Mouse (Mus musculus): ENCODE results near the gene Wasl. TPM values are rescaled to one million over a fixed set of nuclear protein-coding genes. Genes with fewer than 3 reads are reported as not detected.

The Wasl gene
- total RNA-seq, 2 experiments from 2014 or later = 147 to 150 TPM

GRCm38 (mm10) chr6:24602993-24603392 lies 61.8 kb downstream of the Wasl start:
- no peak for DNase-seq

- DNase-seq = no peak
Observed at GRCm38 (mm10) chr6:24602351-24602750, 62.5 kb downstream of the Wasl start.

GRCm38 (mm10) chr6:24601668-24602067 lies 63.1 kb downstream of the Wasl start:
- no peak for DNase-seq

DNA sequence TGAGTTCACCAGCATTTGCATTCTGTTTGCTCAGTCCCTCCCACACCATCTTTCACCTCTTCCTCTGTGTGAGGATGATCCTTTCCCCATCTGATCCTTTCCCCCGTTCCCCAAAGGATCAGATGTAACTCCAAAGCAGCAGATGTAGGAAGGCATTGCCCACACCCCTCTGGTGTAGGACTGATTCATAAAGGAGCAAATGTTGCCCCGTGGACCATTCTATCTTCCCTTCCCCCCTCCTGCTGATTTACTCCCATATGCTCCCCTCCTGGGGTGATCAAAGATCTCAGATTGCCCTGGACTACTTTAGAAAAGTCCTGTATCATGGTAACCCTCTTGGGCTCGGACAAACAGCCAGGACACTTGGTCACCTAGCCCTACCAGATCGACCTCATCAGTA lies 64.1 kb downstream of the Wasl start:
- no peak for DNase-seq

- DNase-seq = no peak
Observed at GRCm38 (mm10) chr6:24600134-24600533, 64.7 kb downstream of the Wasl start.

DNA sequence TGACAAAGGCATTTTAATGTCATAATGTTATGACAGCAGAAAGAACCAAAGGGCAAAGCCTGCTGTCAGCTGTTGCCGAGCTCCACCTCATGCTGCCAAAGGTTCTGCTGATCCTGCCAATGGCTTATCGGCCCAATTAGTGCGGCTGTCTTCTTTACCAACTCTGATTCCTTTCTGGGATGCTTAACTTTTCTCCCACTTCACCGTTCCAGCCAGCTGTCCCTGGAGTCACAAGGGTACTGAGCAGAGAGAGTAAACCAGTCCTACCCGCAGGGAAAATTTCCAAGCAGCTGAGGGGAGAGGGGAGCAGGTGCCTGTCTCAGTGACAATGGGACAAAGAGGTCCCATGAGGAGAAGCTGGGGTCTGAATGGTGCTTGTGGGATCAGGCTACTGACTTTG lies 65.2 kb downstream of the Wasl start:
- DNase-seq = no peak

DNA sequence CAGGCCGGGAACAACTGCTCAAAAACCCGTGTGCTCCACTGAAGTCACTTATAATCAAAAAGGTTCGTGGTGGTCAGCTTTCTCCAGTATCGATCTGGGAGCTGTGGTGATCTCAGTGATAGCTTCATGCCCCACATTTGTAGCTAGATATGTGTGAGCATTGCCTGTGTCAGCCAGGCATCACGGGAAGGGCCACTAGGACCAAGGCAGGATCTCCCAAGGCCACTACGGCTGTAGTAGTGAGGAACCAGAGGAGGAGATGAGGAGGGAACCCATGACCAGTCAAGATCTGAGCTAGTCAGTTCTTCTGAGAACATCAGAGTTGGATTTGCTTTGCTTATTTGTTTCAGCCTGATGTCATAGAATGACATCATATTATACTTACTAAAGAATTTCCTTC lies 65.6 kb downstream of the Wasl start:
- no peak for DNase-seq

DNA sequence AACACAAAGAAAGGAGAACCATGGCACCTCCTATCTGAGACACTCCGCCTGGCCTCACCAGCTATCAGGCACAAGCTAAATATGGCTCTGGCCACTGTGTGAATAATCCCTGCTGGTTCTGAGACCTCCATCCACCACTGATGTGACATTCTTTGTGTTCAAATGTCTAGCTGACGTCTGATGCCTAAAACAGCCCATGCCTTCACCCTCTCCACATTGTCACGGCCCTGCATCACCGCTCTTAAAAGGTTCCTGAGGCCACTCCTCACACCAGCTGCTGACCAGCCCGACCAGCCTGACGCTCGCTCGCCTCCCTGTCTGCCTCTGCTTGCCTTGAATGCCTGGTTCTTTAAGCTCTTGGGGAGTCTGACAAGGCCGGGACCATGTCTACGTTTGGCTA lies 67.3 kb downstream of the Wasl start, which contains the start of gene Lmod2:
Gene Lmod2, plus strand, starts transcription at position 263 of the 400 bp plus-strand sequence.
- no peak for DNase-seq

DNA sequence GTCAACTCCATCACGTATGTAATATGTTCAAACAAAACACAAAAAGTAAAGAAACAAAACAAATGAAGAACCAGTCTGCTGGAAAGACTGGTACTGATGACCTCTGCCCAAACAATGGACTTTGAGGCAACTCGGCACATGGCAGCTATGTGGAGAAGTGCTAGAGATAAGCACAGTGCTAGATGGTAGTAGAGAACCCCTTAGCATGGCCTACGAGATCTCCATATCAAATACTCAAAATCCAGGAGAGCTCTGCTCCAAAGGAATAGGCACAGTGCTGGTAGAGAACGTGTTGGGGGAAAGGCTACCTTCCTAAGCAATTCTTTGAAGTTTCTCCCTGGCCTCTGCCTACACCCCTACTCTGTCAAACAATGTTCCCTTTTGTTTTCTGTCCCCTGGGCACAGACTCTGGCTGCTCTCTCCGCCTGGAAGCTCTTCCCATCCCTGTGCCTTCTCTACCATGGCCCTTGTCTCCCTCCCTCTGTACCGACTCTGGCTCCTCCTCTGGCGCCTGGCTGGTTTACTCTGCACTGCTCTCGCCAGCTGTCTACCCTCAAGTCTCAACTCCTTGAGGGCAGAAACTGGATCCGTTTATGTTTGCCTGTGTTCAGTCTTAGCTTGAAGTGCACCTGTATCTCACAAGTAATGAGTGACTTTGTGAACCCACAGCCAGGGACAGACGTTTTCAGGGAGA lies 73.1 kb downstream of the Wasl start:
- DNase-seq = no peak

GRCm38 (mm10) chr6:24590282-24590681 lies 74.5 kb downstream of the Wasl start:
- DNase-seq = no peak

- DNase-seq = no peak
Observed at GRCm38 (mm10) chr6:24586885-24587284, 77.9 kb downstream of the Wasl start.

GRCm38 (mm10) chr6:24585431-24586310 lies 79.1 kb downstream of the Wasl start:
- DNase-seq = no peak

- no peak for DNase-seq
Observed at GRCm38 (mm10) chr6:24583456-24583855, 81.4 kb downstream of the Wasl start.

DNA sequence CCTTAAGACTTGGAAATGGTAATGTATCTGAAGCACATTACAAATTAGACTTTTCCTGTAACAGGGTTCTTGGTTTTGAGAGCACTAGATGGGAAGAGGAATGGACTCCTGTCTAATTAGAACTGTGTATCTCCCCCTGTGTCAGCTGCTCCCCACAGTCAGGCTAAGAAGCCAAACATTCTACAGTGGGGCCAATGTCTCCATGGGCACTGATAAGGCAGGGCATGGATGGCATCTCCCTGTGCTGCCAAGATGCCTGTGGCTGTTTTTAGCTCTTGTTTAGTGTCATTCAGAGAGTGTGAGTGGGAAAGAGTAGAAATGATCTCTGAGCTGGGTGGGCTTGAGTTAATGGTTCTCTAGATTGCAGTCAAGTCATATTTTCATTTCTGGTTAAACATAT lies 91.5 kb downstream of the Wasl start:
- DNase-seq = no peak

- DNase-seq = no peak
Observed at GRCm38 (mm10) chr6:24572431-24572830, 92.4 kb downstream of the Wasl start.

GRCm38 (mm10) chr6:24571126-24571525 lies 93.7 kb downstream of the Wasl start:
- DNase-seq = no peak

- no peak for DNase-seq
Observed at GRCm38 (mm10) chr6:24570278-24570677, 94.5 kb downstream of the Wasl start.

DNA sequence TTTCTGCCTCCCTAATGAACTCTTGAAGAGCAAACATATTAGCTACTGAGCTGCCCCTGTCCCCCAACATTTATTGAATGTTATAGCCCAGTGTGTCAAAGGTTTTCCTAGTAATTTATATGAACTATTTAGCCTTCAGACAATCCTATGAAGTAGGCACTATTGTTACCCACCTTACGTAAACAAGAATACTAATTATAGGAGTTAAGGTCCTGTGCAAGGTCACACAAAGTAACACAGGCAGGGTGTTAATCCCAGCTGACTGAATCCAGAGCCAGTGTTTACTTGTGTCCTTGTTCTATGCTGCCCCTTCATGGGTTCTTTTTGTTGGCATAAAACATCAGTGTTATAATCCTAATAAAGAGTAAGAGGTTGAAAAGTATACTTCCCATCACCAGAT lies 95.1 kb downstream of the Wasl start:
- DNase-seq = no peak

DNA sequence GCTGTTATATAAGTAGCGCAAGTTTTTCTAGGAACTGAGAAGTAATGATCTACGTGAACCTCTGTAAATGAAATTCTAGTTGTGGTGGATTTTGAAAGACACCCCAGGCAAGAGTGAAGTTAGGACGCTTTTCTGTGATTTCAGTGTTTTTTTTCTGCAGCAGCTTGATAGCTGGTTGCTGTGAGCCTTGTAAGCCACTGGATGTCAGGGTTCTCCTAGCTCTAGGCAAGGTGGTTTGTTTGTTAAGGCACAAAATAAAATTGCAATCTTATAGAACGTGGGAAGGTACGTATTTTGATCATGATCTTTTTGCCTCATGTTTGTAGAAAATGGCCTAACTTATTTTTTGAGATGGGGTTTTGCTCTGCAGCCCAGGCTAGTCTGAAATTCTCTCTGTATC lies 95.8 kb downstream of the Wasl start:
- DNase-seq = no peak

- no peak for DNase-seq
Observed at GRCm38 (mm10) chr6:24564886-24565285, 99.9 kb downstream of the Wasl start.

DNA sequence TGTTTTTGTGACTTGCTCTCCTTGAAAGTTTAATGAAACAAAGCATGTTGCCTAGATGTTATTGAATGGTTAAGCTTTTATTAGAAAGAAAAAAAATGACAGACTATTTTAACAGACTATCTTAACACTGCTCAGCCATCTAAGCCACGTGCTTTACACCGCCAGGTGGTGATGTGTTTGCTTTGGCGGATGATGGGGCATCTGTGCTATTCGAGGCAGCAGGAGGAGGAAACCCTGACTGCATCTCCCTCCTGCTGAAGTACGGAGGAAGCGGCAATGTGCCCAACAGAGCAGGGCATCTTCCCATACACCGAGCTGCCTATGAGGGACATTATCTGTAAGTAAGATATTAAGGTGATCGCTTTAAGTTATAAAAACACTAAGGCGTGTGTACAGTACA lies 100.7 kb downstream of the Wasl start:
- DNase-seq = peak; percentile 25 to 31

All from layer of hippocampus, postnatal 36 days (tissue).